Mouse (Mus musculus): Measurements from ENCODE around the gene Arhgap24. TPM values are rescaled to one million over a fixed set of nuclear protein-coding genes. Genes with fewer than 3 reads are reported as not detected.

Gene Arhgap24
- polyA plus RNA-seq, 1 experiment from 2014 or later, result 4.2 TPM

DNA sequence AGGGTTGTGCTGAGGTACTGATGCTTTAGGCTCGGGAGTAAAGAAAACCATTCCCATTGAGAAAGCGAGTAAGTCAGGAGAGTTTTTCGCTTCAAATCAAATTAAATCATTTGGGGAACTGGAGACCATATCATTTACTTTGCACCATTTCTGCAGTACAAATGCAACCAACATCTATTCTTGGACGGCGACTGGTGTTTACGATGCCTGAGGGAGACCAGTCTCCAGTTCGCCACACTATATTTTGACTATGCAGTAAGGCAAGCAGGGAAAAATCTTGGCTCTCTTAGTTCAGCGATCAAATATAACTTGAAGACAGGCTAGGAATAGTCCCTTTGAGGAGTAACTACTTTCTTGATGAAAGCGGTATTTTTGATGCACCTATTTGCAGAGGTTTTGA lies 11.0 kb downstream of the Arhgap24 start:
- WGBS, result 88% methylated on average over 9 of the region's 9 CpGs

GRCm38 (mm10) chr5:102494827-102495226 lies 13.6 kb downstream of the Arhgap24 start:
- no peak for ATAC-seq (ENCODE audit: insufficient read depth, low FRiP score, low TSS enrichment)
- Histone ChIP-seq H3K4me2 (ENCODE audit: low read depth) (no peak overlapping the region), H3K4me1 (ENCODE audit: control insufficient read depth, insufficient read depth, low read length) (no peaks in the 10 kb centered on the region), H3K27me3 (ENCODE audit: control insufficient read depth, insufficient read depth, low read length) (no peaks in the 10 kb centered on the region), H3K9ac (ENCODE audit: low read length) (no peak overlapping the region), H3K4me3 (ENCODE audit: low read depth, low read length) (no peak overlapping the region), H3K27ac (ENCODE audit: low read depth, low read length) (no peak overlapping the region), H3K36me3 (ENCODE audit: control insufficient read depth, insufficient read depth, low read length) (no peaks in the 10 kb centered on the region), H3K9me3 (ENCODE audit: control insufficient read depth, low read length) (no peaks in the 10 kb centered on the region)
- WGBS, result 61% methylated on average over 6 of the region's 6 CpGs
- DNase-seq (ENCODE audit: low spot score), result no peak

More for the DNA sequence above, 11.0 kb downstream of the Arhgap24 start:
- no peak for ATAC-seq (ENCODE audit: insufficient read depth, low FRiP score, low TSS enrichment)
- H3K4me2 ChIP-seq (ENCODE audit: low read depth), result no peak overlapping the region
- no peak overlapping the region for H3K9ac ChIP-seq (ENCODE audit: low read length)
- H3K36me3 ChIP-seq (ENCODE audit: control insufficient read depth, insufficient read depth, low read length), result no peaks in the 10 kb centered on the region
- H3K4me3 ChIP-seq (ENCODE audit: low read depth, low read length), result no peak overlapping the region
- no peaks in the 10 kb centered on the region for H3K27me3 ChIP-seq (ENCODE audit: control insufficient read depth, insufficient read depth, low read length)
- no peaks in the 10 kb centered on the region for H3K9me3 ChIP-seq (ENCODE audit: control insufficient read depth, low read length)
- no peak overlapping the region for H3K27ac ChIP-seq (ENCODE audit: low read depth, low read length)
- no peaks in the 10 kb centered on the region for H3K4me1 ChIP-seq (ENCODE audit: control insufficient read depth, insufficient read depth, low read length)
- no peak for DNase-seq (ENCODE audit: low spot score)

DNA sequence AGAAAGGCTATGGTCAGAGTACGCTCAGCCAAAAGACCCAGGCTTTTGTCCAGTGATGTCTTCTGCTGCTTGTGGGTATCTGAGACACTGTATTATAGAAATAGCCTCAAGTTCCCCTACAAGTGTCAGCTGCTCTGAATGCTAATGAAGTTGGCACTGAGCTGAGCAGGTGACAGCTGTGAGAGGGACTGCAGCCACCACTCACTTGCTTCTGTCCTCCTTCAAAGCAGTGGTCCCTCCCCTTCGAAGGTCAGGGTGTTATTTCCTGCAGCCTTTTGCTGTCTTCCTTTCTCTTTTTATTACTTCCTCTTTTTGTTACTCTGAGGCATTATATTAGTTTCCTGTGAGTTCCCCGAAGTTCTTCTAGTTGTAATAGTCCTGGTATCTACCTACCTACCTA lies 16.0 kb downstream of the Arhgap24 start:
- no peaks in the 10 kb centered on the region for H3K4me1 ChIP-seq (ENCODE audit: control insufficient read depth, insufficient read depth, low read length)
- no peak overlapping the region for H3K27ac ChIP-seq (ENCODE audit: low read depth, low read length)
- no peaks in the 10 kb centered on the region for H3K9me3 ChIP-seq (ENCODE audit: control insufficient read depth, low read length)
- ATAC-seq (ENCODE audit: insufficient read depth, low FRiP score, low TSS enrichment), result no peak
- H3K9ac ChIP-seq (ENCODE audit: low read length), result no peak overlapping the region
- whole genome bisulfite sequencing, result 67% methylated on average over 3 of the region's 3 CpGs
- H3K4me3 ChIP-seq (ENCODE audit: low read depth, low read length), result no peak overlapping the region
- no peak overlapping the region for H3K4me2 ChIP-seq (ENCODE audit: low read depth)
- DNase-seq (ENCODE audit: low spot score), result no peak
- no peaks in the 10 kb centered on the region for H3K27me3 ChIP-seq (ENCODE audit: control insufficient read depth, insufficient read depth, low read length)
- no peaks in the 10 kb centered on the region for H3K36me3 ChIP-seq (ENCODE audit: control insufficient read depth, insufficient read depth, low read length)

DNA sequence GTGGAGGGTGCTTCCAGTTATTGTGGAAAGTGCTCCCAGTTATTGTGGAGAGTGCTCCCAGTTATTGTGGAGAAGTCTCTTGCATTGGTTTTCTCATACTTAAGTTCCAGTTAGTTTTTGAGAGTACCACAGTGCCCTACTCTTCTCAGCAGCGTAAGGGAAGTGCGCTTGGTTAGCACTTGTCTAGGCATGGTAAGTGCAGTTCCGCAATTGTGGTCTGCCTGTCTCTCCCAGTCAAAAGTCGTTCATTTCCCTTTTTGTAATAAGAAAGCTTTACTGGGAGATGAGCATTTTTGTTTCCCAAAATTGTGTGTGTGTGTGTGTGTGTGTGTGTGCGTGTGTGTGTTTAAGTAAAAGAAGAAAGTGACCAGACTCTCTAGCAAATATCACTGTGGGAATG lies 17.6 kb downstream of the Arhgap24 start:
- H3K9me3 ChIP-seq (ENCODE audit: control insufficient read depth, low read length), result no peaks in the 10 kb centered on the region
- no peak for ATAC-seq (ENCODE audit: insufficient read depth, low FRiP score, low TSS enrichment)
- H3K4me2 ChIP-seq (ENCODE audit: low read depth), result no peak overlapping the region
- no peaks in the 10 kb centered on the region for H3K36me3 ChIP-seq (ENCODE audit: control insufficient read depth, insufficient read depth, low read length)
- no peak overlapping the region for H3K27ac ChIP-seq (ENCODE audit: low read depth, low read length)
- no peak overlapping the region for H3K9ac ChIP-seq (ENCODE audit: low read length)
- 92% methylated on average over 5 of the region's 5 CpGs for WGBS
- H3K4me1 ChIP-seq (ENCODE audit: control insufficient read depth, insufficient read depth, low read length), result no peaks in the 10 kb centered on the region
- DNase-seq (ENCODE audit: low spot score), result no peak
- H3K4me3 ChIP-seq (ENCODE audit: low read depth, low read length), result no peak overlapping the region
- no peaks in the 10 kb centered on the region for H3K27me3 ChIP-seq (ENCODE audit: control insufficient read depth, insufficient read depth, low read length)

DNA sequence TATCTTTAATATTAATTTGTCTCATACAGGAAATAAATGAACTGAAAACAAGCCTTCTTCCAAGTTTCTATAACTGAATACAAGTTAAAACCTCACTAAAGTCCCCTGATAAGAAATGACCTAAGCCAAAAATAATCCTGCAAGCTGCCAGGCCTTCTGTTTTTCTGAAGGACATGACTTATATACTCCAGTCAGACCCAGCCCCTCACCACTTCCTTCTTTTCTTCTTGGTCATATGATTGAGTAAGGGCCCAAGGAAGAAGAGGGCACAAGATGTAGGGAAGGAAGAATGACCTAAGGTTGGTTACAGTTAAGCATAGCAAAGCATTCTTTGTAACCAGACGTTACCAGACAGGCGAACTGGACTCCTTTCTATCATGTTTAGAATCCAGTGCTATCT lies 21.1 kb downstream of the Arhgap24 start:
- no peak overlapping the region for H3K4me2 ChIP-seq (ENCODE audit: low read depth)
- DNase-seq (ENCODE audit: low spot score) (no peak), ATAC-seq (ENCODE audit: insufficient read depth, low FRiP score, low TSS enrichment) (no peak)
- no peaks in the 10 kb centered on the region for H3K4me1 ChIP-seq (ENCODE audit: control insufficient read depth, insufficient read depth, low read length)
- 81% methylated on average over 2 of the region's 2 CpGs for WGBS
- no peaks in the 10 kb centered on the region for H3K36me3 ChIP-seq (ENCODE audit: control insufficient read depth, insufficient read depth, low read length)
- no peak overlapping the region for H3K4me3 ChIP-seq (ENCODE audit: low read depth, low read length)
- no peak overlapping the region for H3K9ac ChIP-seq (ENCODE audit: low read length)
- H3K27me3 ChIP-seq (ENCODE audit: control insufficient read depth, insufficient read depth, low read length), result no peaks in the 10 kb centered on the region
- H3K27ac ChIP-seq (ENCODE audit: low read depth, low read length), result no peak overlapping the region
- H3K9me3 ChIP-seq (ENCODE audit: control insufficient read depth, low read length), result no peaks in the 10 kb centered on the region

GRCm38 (mm10) chr5:102503066-102503465 lies 21.9 kb downstream of the Arhgap24 start:
- ATAC-seq (ENCODE audit: insufficient read depth, low FRiP score, low TSS enrichment) (no peak), DNase-seq (ENCODE audit: low spot score) (no peak)
- H3K4me1 ChIP-seq (ENCODE audit: control insufficient read depth, insufficient read depth, low read length), result no peaks in the 10 kb centered on the region
- no peak overlapping the region for H3K27ac ChIP-seq (ENCODE audit: low read depth, low read length)
- H3K4me3 ChIP-seq (ENCODE audit: low read depth, low read length), result no peak overlapping the region
- H3K36me3 ChIP-seq (ENCODE audit: control insufficient read depth, insufficient read depth, low read length), result no peaks in the 10 kb centered on the region
- H3K9ac ChIP-seq (ENCODE audit: low read length), result no peak overlapping the region
- no peaks in the 10 kb centered on the region for H3K27me3 ChIP-seq (ENCODE audit: control insufficient read depth, insufficient read depth, low read length)
- WGBS, result 91% methylated on average over 3 of the region's 3 CpGs
- no peaks in the 10 kb centered on the region for H3K9me3 ChIP-seq (ENCODE audit: control insufficient read depth, low read length)
- no peak overlapping the region for H3K4me2 ChIP-seq (ENCODE audit: low read depth)

- Histone ChIP-seq H3K9ac (ENCODE audit: low read length) (no peak overlapping the region), H3K4me2 (ENCODE audit: low read depth) (no peak overlapping the region), H3K36me3 (ENCODE audit: control insufficient read depth, insufficient read depth, low read length) (no peaks in the 10 kb centered on the region), H3K4me1 (ENCODE audit: control insufficient read depth, insufficient read depth, low read length) (no peaks in the 10 kb centered on the region), H3K4me3 (ENCODE audit: low read depth, low read length) (no peak overlapping the region), H3K27ac (ENCODE audit: low read depth, low read length) (no peak overlapping the region), H3K27me3 (ENCODE audit: control insufficient read depth, insufficient read depth, low read length) (no peaks in the 10 kb centered on the region), H3K9me3 (ENCODE audit: control insufficient read depth, low read length) (no peaks in the 10 kb centered on the region)
- DNase-seq (ENCODE audit: low spot score) (no peak), ATAC-seq (ENCODE audit: insufficient read depth, low FRiP score, low TSS enrichment) (no peak)
- 88% methylated on average over 2 of the region's 2 CpGs for WGBS
Observed at GRCm38 (mm10) chr5:102503868-102504267, 22.7 kb downstream of the Arhgap24 start.

DNA sequence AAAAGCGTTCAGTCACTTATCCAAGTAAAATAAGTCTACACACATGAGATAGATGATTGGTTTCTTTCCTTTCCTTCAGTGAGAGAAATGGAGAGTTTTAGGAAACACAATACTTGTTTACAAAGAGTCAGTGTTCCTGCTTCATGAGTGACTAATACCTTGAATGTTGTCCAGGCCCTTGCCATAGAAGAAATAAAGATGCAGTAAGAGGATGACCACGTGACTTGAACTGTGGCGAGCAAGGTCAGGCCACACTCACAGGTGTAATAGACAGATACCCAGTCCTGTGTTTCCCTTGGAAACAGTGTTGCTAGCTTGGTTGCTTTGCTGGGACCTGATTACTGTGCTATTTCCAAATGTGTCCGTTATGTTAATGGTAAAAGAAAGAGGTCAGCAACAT lies 23.4 kb downstream of the Arhgap24 start:
- H3K4me1 ChIP-seq (ENCODE audit: control insufficient read depth, insufficient read depth, low read length), result no peaks in the 10 kb centered on the region
- DNase-seq (ENCODE audit: low spot score) (no peak), ATAC-seq (ENCODE audit: insufficient read depth, low FRiP score, low TSS enrichment) (no peak)
- no peaks in the 10 kb centered on the region for H3K27me3 ChIP-seq (ENCODE audit: control insufficient read depth, insufficient read depth, low read length)
- no peak overlapping the region for H3K4me2 ChIP-seq (ENCODE audit: low read depth)
- no peak overlapping the region for H3K4me3 ChIP-seq (ENCODE audit: low read depth, low read length)
- no peak overlapping the region for H3K27ac ChIP-seq (ENCODE audit: low read depth, low read length)
- no peaks in the 10 kb centered on the region for H3K9me3 ChIP-seq (ENCODE audit: control insufficient read depth, low read length)
- 92% methylated on average over 4 of the region's 4 CpGs for WGBS
- H3K36me3 ChIP-seq (ENCODE audit: control insufficient read depth, insufficient read depth, low read length), result no peaks in the 10 kb centered on the region
- H3K9ac ChIP-seq (ENCODE audit: low read length), result no peak overlapping the region

GRCm38 (mm10) chr5:102508162-102508561 lies 27.0 kb downstream of the Arhgap24 start:
- no peak overlapping the region for H3K4me3 ChIP-seq (ENCODE audit: low read depth, low read length)
- H3K27me3 ChIP-seq (ENCODE audit: control insufficient read depth, insufficient read depth, low read length), result no peaks in the 10 kb centered on the region
- no peak overlapping the region for H3K9ac ChIP-seq (ENCODE audit: low read length)
- DNase-seq (ENCODE audit: low spot score) (no peak), ATAC-seq (ENCODE audit: insufficient read depth, low FRiP score, low TSS enrichment) (no peak)
- no peak overlapping the region for H3K4me2 ChIP-seq (ENCODE audit: low read depth)
- H3K36me3 ChIP-seq (ENCODE audit: control insufficient read depth, insufficient read depth, low read length), result no peaks in the 10 kb centered on the region
- no peak overlapping the region for H3K27ac ChIP-seq (ENCODE audit: low read depth, low read length)
- 72% methylated on average over 3 of the region's 3 CpGs for WGBS
- no peaks in the 10 kb centered on the region for H3K4me1 ChIP-seq (ENCODE audit: control insufficient read depth, insufficient read depth, low read length)
- no peaks in the 10 kb centered on the region for H3K9me3 ChIP-seq (ENCODE audit: control insufficient read depth, low read length)
